Mouse (Mus musculus) CH12.LX (cell line): ENCODE results near the gene Tcte1. TPM values are rescaled to one million over a fixed set of nuclear protein-coding genes. Genes with fewer than 3 reads are reported as not detected.

ENCODE experiments used
- DNase-seq: peaks from one replicate; pipeline ENCODE4 v3.0.0-alpha.2; 2013; ENCODE audit errors: extremely low read depth
- H3K27ac ChIP-seq: 2 replicates; pipeline ENCODE4 v1.5.1; 2012; ENCODE audit warnings: low read depth, mild to moderate bottlenecking, control low read depth, moderate library complexity; ENCODE audit not compliant: insufficient read depth
- H3K27me3 ChIP-seq: replicated peaks from 2 replicates; pipeline ENCODE3; 2012; ENCODE audit warnings: inconsistent platforms
- H3K36me3 ChIP-seq, 2 experiments: replicated peaks in 1 of 2; 2 replicates each; pipeline versions ENCODE3 to v1.6.1; 2012; ENCODE audit warnings: inconsistent platforms in 1 of 2, low read length in 1 of 2, mild to moderate bottlenecking in 1 of 2, mixed read lengths in 1 of 2, moderate library complexity in 1 of 2; ENCODE audit not compliant: control insufficient read depth in 1 of 2, insufficient read depth in 1 of 2
- H3K4me1 ChIP-seq, 2 experiments: 2 replicates each; pipeline ENCODE4 v1.6.1; 2012; ENCODE audit warnings: inconsistent platforms in 1 of 2, moderate library complexity in 1 of 2; ENCODE audit not compliant: insufficient read depth in 2 of 2, control insufficient read depth in 1 of 2
- H3K4me2 ChIP-seq: 2 replicates; pipeline ENCODE4 v1.6.1; 2012; ENCODE audit warnings: low read depth, mild to moderate bottlenecking, control low read depth; ENCODE audit not compliant: poor library complexity, insufficient read depth, severe bottlenecking
- H3K4me3 ChIP-seq, 3 experiments: fragments of 150-350 bp in 1 of 3; sonication (generic) in 1 of 3; replicated peaks in 1 of 3; 2 replicates each; pipeline versions ENCODE3 to v1.5.1; 2011 to 2012; ENCODE audit warnings: low read depth in 2 of 3, low read length in 2 of 3, mild to moderate bottlenecking in 2 of 3, moderate library complexity in 2 of 3, control low read depth in 1 of 3, improper control_type of control experiment in 1 of 3, inconsistent platforms in 1 of 3, mixed read lengths in 1 of 3; ENCODE audit not compliant: poor library complexity in 1 of 3
- H3K79me2 ChIP-seq: replicated peaks from 2 replicates; pipeline ENCODE4 v1.6.1; 2012; ENCODE audit warnings: mild to moderate bottlenecking, moderate library complexity; ENCODE audit not compliant: control insufficient read depth, poor library complexity, insufficient read depth, severe bottlenecking; ENCODE audit errors: extremely low read depth
- H3K9ac ChIP-seq: 2 replicates; pipeline ENCODE4 v1.6.1; 2012; ENCODE audit warnings: low read depth, mild to moderate bottlenecking, control low read depth, moderate library complexity; ENCODE audit not compliant: insufficient read depth
- H3K9me3 ChIP-seq: replicated peaks from 2 replicates; pipeline ENCODE3; 2012; ENCODE audit warnings: low read length, inconsistent platforms, mixed read lengths
- BHLHE40 ChIP-seq: IDR thresholded peaks from 2 replicates; pipeline ENCODE4 v1.6.1; 2011; ENCODE audit warnings: mild to moderate bottlenecking, low read depth, low read length, improper control_type of control experiment
- CHD1 ChIP-seq: IDR thresholded peaks from 2 replicates; pipeline ENCODE4 v1.6.1; 2012; ENCODE audit warnings: low read depth, low read length, improper control_type of control experiment, inconsistent platforms
- CHD2 ChIP-seq: IDR thresholded peaks from 2 replicates; pipeline ENCODE4 v1.6.1; 2011; ENCODE audit warnings: low read length, improper control_type of control experiment
- CTCF ChIP-seq, 2 experiments: IDR thresholded peaks in 1 of 2; conservative IDR thresholded peaks in 1 of 2; 2 replicates each; pipeline ENCODE4 v1.5.1; 2011 to 2012; ENCODE audit warnings: low read depth in 2 of 2, low read length in 2 of 2, improper control_type of control experiment in 1 of 2, inconsistent platforms in 1 of 2, mild to moderate bottlenecking in 1 of 2, moderate library complexity in 1 of 2
- E2F4 ChIP-seq: IDR thresholded peaks from 2 replicates; pipeline ENCODE4 v1.6.1; 2011; ENCODE audit warnings: low read depth, low read length, improper control_type of control experiment; ENCODE audit not compliant: insufficient replicate concordance
- ELF1 ChIP-seq: IDR thresholded peaks from 2 replicates; pipeline ENCODE4 v1.6.1; 2014; ENCODE audit warnings: low read depth, mild to moderate bottlenecking, inconsistent platforms, low read length, improper control_type of control experiment
- JUND ChIP-seq: conservative IDR thresholded peaks from 2 replicates; pipeline ENCODE4 v1.6.1; 2011; ENCODE audit warnings: low read depth, low read length, improper control_type of control experiment
- KAT2A ChIP-seq: IDR thresholded peaks from 2 replicates; pipeline ENCODE4 v1.6.1; 2012; ENCODE audit warnings: low read length, improper control_type of control experiment, inconsistent platforms; ENCODE audit not compliant: insufficient replicate concordance
- MAFK ChIP-seq: IDR thresholded peaks from 2 replicates; pipeline ENCODE4 v1.6.1; 2011; ENCODE audit warnings: low read length, improper control_type of control experiment; ENCODE audit not compliant: insufficient replicate concordance
- MAZ ChIP-seq: IDR thresholded peaks from 2 replicates; pipeline ENCODE4 v1.6.1; 2012; ENCODE audit warnings: low read depth, mild to moderate bottlenecking, inconsistent platforms, low read length, improper control_type of control experiment, moderate library complexity
- MXI1 ChIP-seq: IDR thresholded peaks from 2 replicates; pipeline ENCODE4 v1.6.1; 2011; ENCODE audit warnings: mild to moderate bottlenecking, low read depth, low read length, improper control_type of control experiment
- MYC ChIP-seq: IDR thresholded peaks from 2 replicates; pipeline ENCODE4 v1.6.1; 2011; ENCODE audit warnings: low read depth, mild to moderate bottlenecking, improper control_type of control experiment, low read length
- NELFE ChIP-seq: IDR thresholded peaks from 2 replicates; pipeline ENCODE4 v1.6.1; 2011; ENCODE audit warnings: low read depth, low read length, improper control_type of control experiment
- PAX5 ChIP-seq: IDR thresholded peaks from 2 replicates; pipeline ENCODE4 v1.6.1; 2012; ENCODE audit warnings: low read length, inconsistent platforms, mixed read lengths
- POLR2A ChIP-seq: IDR thresholded peaks from 2 replicates; pipeline ENCODE4 v1.6.1; 2011; ENCODE audit warnings: low read depth, mild to moderate bottlenecking, improper control_type of control experiment, low read length
- RCOR1 ChIP-seq: conservative IDR thresholded peaks from 2 replicates; pipeline ENCODE4 v1.6.1; 2012; ENCODE audit warnings: low read depth, mild to moderate bottlenecking, inconsistent platforms, low read length, improper control_type of control experiment
- SMC3 ChIP-seq: IDR thresholded peaks from 2 replicates; pipeline ENCODE4 v1.6.1; 2011; ENCODE audit warnings: low read depth, low read length, improper control_type of control experiment
- TBP ChIP-seq: conservative IDR thresholded peaks from 2 replicates; pipeline ENCODE4 v1.6.1; 2011; ENCODE audit warnings: low read depth, low read length, improper control_type of control experiment
- ZC3H11A ChIP-seq: IDR thresholded peaks from 2 replicates; pipeline ENCODE4 v1.6.1; 2012; ENCODE audit warnings: low read depth, mild to moderate bottlenecking, inconsistent platforms, low read length, improper control_type of control experiment
- ZKSCAN1 ChIP-seq: IDR thresholded peaks from 2 replicates; pipeline ENCODE4 v1.6.1; 2012; ENCODE audit warnings: low read depth, inconsistent platforms, low read length, improper control_type of control experiment, borderline replicate concordance
- ZMIZ1 ChIP-seq: IDR thresholded peaks from 2 replicates; pipeline ENCODE4 v1.6.1; 2012; ENCODE audit warnings: low read depth, mild to moderate bottlenecking, inconsistent platforms, low read length, improper control_type of control experiment
- ZNF384 ChIP-seq: IDR thresholded peaks from 2 replicates; pipeline ENCODE4 v1.6.1; 2012; ENCODE audit warnings: low read depth, low read length, improper control_type of control experiment, inconsistent platforms
- dilution Hi-C: fragments of 300-500 bp; cut with MboI; formaldehyde crosslinking; loops from 2 replicates; pipeline ENCODE4 v1.14.3; 2020; ENCODE audit warnings: low sequenced_read_pairs; ENCODE audit not compliant: extremely low pct_unique_long_range_greater_than_20kb, extremely low pct_ligation_motif_present
- in situ Hi-C: fragments of 300-500 bp; cut with MboI; formaldehyde crosslinking; loops from 3 replicates; pipeline ENCODE4 v1.14.3; 2019; ENCODE audit warnings: low sequenced_read_pairs, low pct_ligation_motif_present, low pct_unique_long_range_greater_than_20kb, mixed read lengths
- polyA plus RNA-seq: library from polyadenylated mRNA; unstranded; fragments of >175 nt; gene quantifications from 2 replicates; pipeline ENCODE4 v1.2.1, GENCODE M21; 2012; ENCODE audit warnings: low read depth; ENCODE audit not compliant: insufficient read length
- total RNA-seq, 2 experiments: library from RNA; depleted of rRNA; stranded (reverse); fragments of 300-350 nt in 1 of 2; fragments of >200 nt in 1 of 2; gene quantifications; 2 replicates each; pipeline ENCODE4 v1.2.3; 2012 to 2014

Tcte1 gene
- total and polyA plus RNA-seq, 3 experiments = not detected

- H3K4me3 ChIP-seq = no peak overlapping the region
- H3K36me3 ChIP-seq = no peaks in the 10 kb centered on the region
- in situ Hi-C loops (no loop called here), dilution Hi-C loops (no loop called here)
- H3K9ac ChIP-seq = no peak overlapping the region
- peaks cover 0 to 6% of the 10 kb centered on the region in 2 experiments; a peak in 1 of 4 replicates for H3K4me1 ChIP-seq
- no peak overlapping the region for H3K4me2 ChIP-seq
- no peaks in the 10 kb centered on the region for H3K79me2 ChIP-seq
- peaks cover 74% of the 10 kb centered on the region for H3K27me3 ChIP-seq
- H3K9me3 ChIP-seq = no peaks in the 10 kb centered on the region
- H3K27ac ChIP-seq = no peak overlapping the region
- TF ChIP-seq ZMIZ1 = no peak
- TF ChIP-seq E2F4 = no peak
- no peak for DNase-seq
These were observed 9.7 kb downstream of the Tcte1 start for GRCm38 (mm10) chr17:45532896-45533295.

- dilution Hi-C loops = no loop called here
- no peak overlapping the region for H3K9ac ChIP-seq
- peaks cover 88% of the 10 kb centered on the region for H3K27me3 ChIP-seq
- peaks cover 0 to 2% of the 10 kb centered on the region in 2 experiments; a peak in 1 of 4 replicates for H3K4me1 ChIP-seq
- no peaks in the 10 kb centered on the region for H3K36me3 ChIP-seq
- no peak overlapping the region for H3K27ac ChIP-seq
- H3K79me2 ChIP-seq = no peaks in the 10 kb centered on the region
- H3K4me2 ChIP-seq = no peak overlapping the region
- no peak for DNase-seq
- no peaks in the 10 kb centered on the region for H3K9me3 ChIP-seq
- TF ChIP-seq MAZ (no peak), ZNF384 (no peak), ZKSCAN1 (no peak), ELF1 (no peak), ZC3H11A (no peak), KAT2A (no peak), POLR2A (no peak), JUND (no peak)
- TF ChIP-seq, all 38 proteins: peak for 0
- in situ Hi-C loops = no loop called here
- no peak overlapping the region for H3K4me3 ChIP-seq
These were observed 13.0 kb downstream of the Tcte1 start for GRCm38 (mm10) chr17:45536264-45536663.

GRCm38 (mm10) chr17:45538394-45538793 is 15.2 kb downstream of the Tcte1 start:
- H3K9ac ChIP-seq = no peak overlapping the region
- H3K4me2 ChIP-seq = no peak overlapping the region
- DNase-seq = no peak
- TF ChIP-seq CHD1 = no peak
- no peak for TF ChIP-seq JUND
- TF ChIP-seq SMC3 = no peak
- TF ChIP-seq NELFE = no peak
- TF ChIP-seq TBP = no peak
- no peak for TF ChIP-seq MYC
- TF ChIP-seq ZNF384 = no peak
- TF ChIP-seq BHLHE40 = no peak
- no peak for TF ChIP-seq KAT2A
- no peak for TF ChIP-seq CTCF (conservative IDR thresholded peaks at IDR 0.05 in 1 of 2, IDR thresholded peaks at IDR 0.05 in 1 of 2; ENCODE audit: low read depth in 2 of 2, low read length in 2 of 2)
- TF ChIP-seq RCOR1 = no peak
- TF ChIP-seq MXI1 = no peak
- no peak for TF ChIP-seq MAFK
- no peak for TF ChIP-seq ZKSCAN1
- TF ChIP-seq PAX5 = no peak
- TF ChIP-seq CHD2 = no peak
- H3K4me3 ChIP-seq = no peak overlapping the region
- H3K27ac ChIP-seq = no peak overlapping the region
- no peaks in the 10 kb centered on the region for H3K79me2 ChIP-seq
- H3K36me3 ChIP-seq = no peaks in the 10 kb centered on the region
- H3K27me3 ChIP-seq = peaks cover 88% of the 10 kb centered on the region
- H3K9me3 ChIP-seq = no peaks in the 10 kb centered on the region
- in situ Hi-C loops (no loop called here), dilution Hi-C loops (no loop called here)
- peaks cover 5 to 8% of the 10 kb centered on the region in 2 experiments for H3K4me1 ChIP-seq
